Mouse (Mus musculus) limb, embryonic 13.5 days (tissue): ENCODE measurements around the gene Fgfr3. TPM values are rescaled to one million over a fixed set of nuclear protein-coding genes. Genes with fewer than 3 reads are reported as not detected.

Source experiments
- ATAC-seq: fragments of 200-750 bp; cut with Nextera tagmentation; 2 replicates; pipeline ENCODE4 v1.8.0; 2017; ENCODE audit warnings: low read depth, moderate number of reproducible peaks, moderate TSS enrichment; ENCODE audit not compliant: low FRiP score
- H3K27ac ChIP-seq: fragments of 300-500 bp; sonication (generic); 2 replicates; pipeline ENCODE4 v1.5.1; 2015; ENCODE audit warnings: inconsistent platforms, mild to moderate bottlenecking, moderate library complexity
- H3K27me3 ChIP-seq: fragments of 300-500 bp; sonication (generic); 2 replicates; pipeline ENCODE4 v1.6.1; 2015; ENCODE audit warnings: mild to moderate bottlenecking, inconsistent platforms
- H3K36me3 ChIP-seq: fragments of 300-500 bp; sonication (generic); 2 replicates; pipeline ENCODE4 v1.6.1; 2015; ENCODE audit warnings: inconsistent platforms, mild to moderate bottlenecking, moderate library complexity
- H3K4me1 ChIP-seq: fragments of 300-500 bp; sonication (generic); 2 replicates; pipeline ENCODE4 v1.6.1; 2015; ENCODE audit warnings: inconsistent platforms
- H3K4me2 ChIP-seq: fragments of 300-500 bp; sonication (generic); replicated peaks from 2 replicates; pipeline ENCODE4 v1.6.1; 2015; ENCODE audit warnings: inconsistent platforms, mild to moderate bottlenecking, moderate library complexity
- H3K4me3 ChIP-seq: fragments of 300-500 bp; sonication (generic); 2 replicates; pipeline ENCODE4 v1.5.1; 2015; ENCODE audit warnings: moderate library complexity, mild to moderate bottlenecking, inconsistent platforms
- H3K9ac ChIP-seq: fragments of 300-500 bp; sonication (generic); 2 replicates; pipeline ENCODE4 v1.6.1; 2015; ENCODE audit warnings: mild to moderate bottlenecking, inconsistent platforms
- H3K9me3 ChIP-seq: fragments of 300-500 bp; sonication (generic); 2 replicates; pipeline ENCODE4 v1.6.1; 2016; ENCODE audit warnings: inconsistent platforms
- WGBS: fragments of 180-500 bp; shearing (Covaris S2); methylation state at CpG from one replicate; pipeline ENCODE4 v1.1.7; 2015; 5-methylcytosine and 5-hydroxymethylcytosine counted together
- polyA plus RNA-seq: library from polyadenylated mRNA; unstranded; fragments of >200 nt; fragmentation: Nextera tagmentation; extraction: Ambion mirVana; gene quantifications from 2 replicates; pipeline ENCODE4 v1.2.1, GENCODE M21; 2015

Fgfr3 gene
- polyA plus RNA-seq, 1 experiment from 2014 or later: 40.7 TPM

GRCm38 (mm10) chr5:33722266-33723018 is 968 bp downstream of the Fgfr3 start:
- no peak for ATAC-seq
- Histone ChIP-seq H3K9me3 (no peaks in the 10 kb centered on the region), H3K4me2 (peak overlapping the region; percentile 98), H3K4me1 (peaks cover 41% of the 10 kb centered on the region), H3K4me3 (peak overlapping the region; percentile 81), H3K27me3 (peaks cover 53% of the 10 kb centered on the region), H3K27ac (peak overlapping the region; percentile 84), H3K36me3 (peaks cover 2% of the 10 kb centered on the region; the same call in 1 of the 2 replicates), H3K9ac (peak overlapping the region; percentile 90)
- under 1% methylated on average over 53 of the region's 53 CpGs for WGBS

DNA sequence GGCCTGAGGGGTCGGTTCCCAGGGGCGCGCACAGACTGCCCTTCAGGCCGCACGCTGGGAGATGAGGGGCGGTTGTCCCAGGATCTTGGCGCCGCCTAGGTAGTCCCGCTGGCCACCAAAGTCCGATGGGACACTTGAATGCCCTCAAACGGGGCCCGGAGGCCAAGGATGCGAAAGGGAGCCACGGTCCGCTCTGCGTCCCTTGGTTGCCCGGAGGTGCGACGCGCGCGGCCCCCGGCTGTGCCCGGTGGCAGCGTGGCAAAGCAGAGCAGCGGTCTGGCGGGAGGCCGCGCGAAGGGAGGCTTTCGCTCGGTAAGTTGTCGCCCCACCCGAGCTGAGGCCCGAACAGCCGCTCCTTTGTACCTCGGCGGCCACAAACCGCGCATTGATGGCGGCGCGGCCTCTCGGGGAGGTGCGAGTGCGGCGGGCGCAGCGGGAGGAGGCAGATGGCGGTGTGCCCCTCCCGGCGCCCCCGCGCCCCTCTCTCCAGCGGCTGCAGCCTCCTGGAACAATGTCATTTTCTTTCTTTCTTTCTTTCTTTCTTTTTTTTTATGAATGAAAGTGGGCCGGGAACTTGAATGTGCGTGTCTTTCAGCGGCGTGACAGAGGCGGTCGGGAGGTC is 1.7 kb downstream of the Fgfr3 start:
- H3K9ac ChIP-seq: peak overlapping the region; percentile 90
- WGBS: under 1% methylated on average over 61 of the region's 61 CpGs
- H3K4me3 ChIP-seq: peak overlapping the region; percentile 81
- H3K4me2 ChIP-seq: peak overlapping the region; percentile 98
- peaks cover 60% of the 10 kb centered on the region for H3K27me3 ChIP-seq
- peak overlapping the region; percentile 84 for H3K27ac ChIP-seq
- peaks cover 9% of the 10 kb centered on the region; the same call in 1 of the 2 replicates for H3K36me3 ChIP-seq
- no peaks in the 10 kb centered on the region for H3K9me3 ChIP-seq
- no peak for ATAC-seq
- H3K4me1 ChIP-seq: peaks cover 41% of the 10 kb centered on the region

GRCm38 (mm10) chr5:33723641-33724465 is 2.4 kb downstream of the Fgfr3 start:
- H3K4me3 ChIP-seq: peak overlapping the region; percentile 81
- H3K9ac ChIP-seq: peak overlapping the region; percentile 90
- H3K9me3 ChIP-seq: no peaks in the 10 kb centered on the region
- no peak for ATAC-seq
- H3K4me2 ChIP-seq: peak overlapping the region; percentile 98
- 1% methylated on average over 36 of the region's 36 CpGs for whole genome bisulfite sequencing
- peaks cover 41% of the 10 kb centered on the region for H3K4me1 ChIP-seq
- peak overlapping the region; percentile 84 for H3K27ac ChIP-seq
- peaks cover 11% of the 10 kb centered on the region; the same call in 1 of the 2 replicates for H3K36me3 ChIP-seq
- peaks cover 62% of the 10 kb centered on the region for H3K27me3 ChIP-seq

- H3K4me1 ChIP-seq: peaks cover 40% of the 10 kb centered on the region
- no peak overlapping the region for H3K9ac ChIP-seq
- WGBS: 91% methylated on average over 7 of the region's 7 CpGs
- peak overlapping the region; percentile 98 for H3K4me2 ChIP-seq
- peak overlapping the region; percentile 81; the same call in 1 of the 2 replicates for H3K4me3 ChIP-seq
- no peak overlapping the region for H3K27ac ChIP-seq
- ATAC-seq: no peak
- H3K27me3 ChIP-seq: peaks cover 53% of the 10 kb centered on the region
- H3K9me3 ChIP-seq: no peaks in the 10 kb centered on the region
- peaks cover 33% of the 10 kb centered on the region for H3K36me3 ChIP-seq
Observed at GRCm38 (mm10) chr5:33726081-33726647, 4.7 kb downstream of the Fgfr3 start.

DNA sequence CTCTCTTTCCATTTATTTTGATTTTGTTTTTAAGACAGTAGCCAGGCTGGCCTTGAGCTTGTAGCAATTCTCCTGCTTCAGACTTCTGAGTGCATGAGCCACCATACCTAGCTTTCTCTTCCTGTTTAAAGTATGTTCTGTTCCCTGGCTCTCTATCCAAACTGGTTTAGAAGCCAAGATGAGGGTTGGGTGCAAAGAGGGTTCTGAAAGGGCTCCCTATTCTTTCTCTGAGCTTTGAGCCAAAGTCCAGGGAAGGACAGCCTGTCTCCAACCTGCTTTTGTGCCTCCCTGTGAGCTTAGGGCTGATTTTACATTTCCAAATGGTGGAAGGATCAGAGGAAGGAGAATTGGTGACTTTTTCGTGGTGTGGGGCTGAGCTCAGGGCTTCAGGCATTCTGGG is 5.4 kb downstream of the Fgfr3 start:
- H3K4me3 ChIP-seq: no peak overlapping the region
- H3K9me3 ChIP-seq: no peaks in the 10 kb centered on the region
- H3K36me3 ChIP-seq: peaks cover 40% of the 10 kb centered on the region
- no peak overlapping the region for H3K9ac ChIP-seq
- H3K27ac ChIP-seq: no peak overlapping the region
- H3K4me1 ChIP-seq: peaks cover 36% of the 10 kb centered on the region
- H3K4me2 ChIP-seq: 0 out of 2 replicates have a peak overlapping the region, but pooled peaks have one; percentile 98
- WGBS: 57% methylated on average over 1 of the region's 1 CpGs
- no peak for ATAC-seq
- H3K27me3 ChIP-seq: peaks cover 51% of the 10 kb centered on the region

DNA sequence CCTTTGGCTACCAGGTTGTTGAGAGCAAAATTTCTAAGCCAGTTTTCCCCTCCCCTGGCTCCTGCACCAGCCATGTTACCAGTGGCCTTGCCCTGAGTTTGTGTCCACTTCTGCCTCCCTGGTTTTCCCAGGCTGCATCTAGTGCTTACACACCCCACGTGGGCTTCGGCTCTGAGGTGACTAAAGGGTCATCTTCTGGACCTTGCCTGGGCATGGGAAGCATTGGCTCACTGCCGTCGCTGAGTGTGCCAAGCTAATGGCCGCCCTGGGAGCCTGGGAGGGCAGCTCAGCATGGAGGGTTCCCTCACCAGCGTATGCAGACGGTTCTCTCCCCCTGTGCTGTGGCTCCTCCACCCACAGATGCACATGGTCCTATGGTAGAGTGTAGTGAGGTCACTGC is 7.4 kb downstream of the Fgfr3 start:
- H3K36me3 ChIP-seq: peaks cover 60% of the 10 kb centered on the region
- H3K4me1 ChIP-seq: peaks cover 20% of the 10 kb centered on the region
- no peak overlapping the region for H3K4me3 ChIP-seq
- H3K4me2 ChIP-seq: no peak overlapping the region
- H3K27ac ChIP-seq: no peak overlapping the region
- 78% methylated on average over 7 of the region's 7 CpGs for WGBS
- peaks cover 40% of the 10 kb centered on the region for H3K27me3 ChIP-seq
- H3K9ac ChIP-seq: no peak overlapping the region
- H3K9me3 ChIP-seq: no peaks in the 10 kb centered on the region
- no peak for ATAC-seq

- ATAC-seq: no peak
- Histone ChIP-seq H3K4me1 (0 out of 2 replicates have a peak, but pooled peaks cover 4% of the 10 kb centered on the region), H3K9me3 (no peaks in the 10 kb centered on the region), H3K27ac (no peak overlapping the region), H3K27me3 (peaks cover 23% of the 10 kb centered on the region), H3K4me2 (no peak overlapping the region), H3K36me3 (peaks cover 76% of the 10 kb centered on the region), H3K9ac (peak overlapping the region; percentile 39; the same call in 1 of the 2 replicates), H3K4me3 (no peak overlapping the region)
- 37% methylated on average over 5 of the region's 5 CpGs for WGBS
Observed at GRCm38 (mm10) chr5:33730516-33730915, 9.0 kb downstream of the Fgfr3 start.

- Histone ChIP-seq H3K4me1 (0 out of 2 replicates have a peak, but pooled peaks cover 3% of the 10 kb centered on the region), H3K36me3 (peaks cover 80% of the 10 kb centered on the region), H3K9ac (no peak overlapping the region), H3K4me3 (no peak overlapping the region), H3K9me3 (no peaks in the 10 kb centered on the region), H3K4me2 (0 out of 2 replicates have a peak overlapping the region, but pooled peaks have one; percentile 21), H3K27me3 (peaks cover 20% of the 10 kb centered on the region), H3K27ac (no peak overlapping the region)
- ATAC-seq: no peak
- 44% methylated on average over 21 of the region's 21 CpGs for WGBS
Observed at GRCm38 (mm10) chr5:33731051-33731450, 9.6 kb downstream of the Fgfr3 start.

- Histone ChIP-seq H3K27me3 (peaks cover 3% of the 10 kb centered on the region; the same call in 1 of the 2 replicates), H3K4me1 (0 out of 2 replicates have a peak, but pooled peaks cover 3% of the 10 kb centered on the region), H3K9ac (no peak overlapping the region), H3K9me3 (no peaks in the 10 kb centered on the region), H3K4me3 (no peak overlapping the region), H3K36me3 (peaks cover 68% of the 10 kb centered on the region), H3K4me2 (no peak overlapping the region), H3K27ac (no peak overlapping the region)
- 93% methylated on average over 12 of the region's 12 CpGs for WGBS
- no peak for ATAC-seq
Observed at GRCm38 (mm10) chr5:33733837-33734236, 12.4 kb downstream of the Fgfr3 start.

DNA sequence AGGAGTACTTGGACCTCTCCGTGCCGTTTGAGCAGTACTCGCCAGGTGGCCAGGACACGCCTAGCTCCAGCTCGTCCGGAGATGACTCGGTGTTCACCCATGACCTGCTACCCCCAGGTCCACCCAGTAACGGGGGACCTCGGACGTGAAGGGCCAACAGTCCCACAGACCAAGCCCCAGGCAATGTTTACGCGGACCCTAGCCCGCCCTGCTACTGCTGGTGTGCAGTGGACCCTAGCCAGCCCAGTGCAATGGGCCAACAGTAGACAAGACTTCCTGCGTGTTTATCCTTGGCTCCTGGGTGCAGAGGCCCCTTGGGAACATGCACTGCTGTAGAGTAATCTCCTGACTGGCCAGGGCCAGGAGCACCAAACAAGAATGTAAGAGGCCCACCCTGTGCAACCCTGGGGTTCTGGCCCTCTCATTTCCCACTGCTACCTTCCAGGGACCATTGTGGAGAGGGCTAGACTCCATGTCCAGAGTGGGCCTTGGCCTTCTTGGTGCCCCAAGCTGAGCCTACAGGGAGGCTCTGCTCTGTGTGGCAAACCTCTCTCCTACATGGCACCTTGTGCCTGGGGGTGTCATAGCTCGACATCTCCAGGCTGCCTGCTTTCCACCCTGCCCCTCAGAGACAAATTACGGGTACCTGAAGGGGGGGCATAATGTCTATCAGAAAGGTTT is 14.1 kb downstream of the Fgfr3 start:
- H3K4me1 ChIP-seq: no peaks in the 10 kb centered on the region
- peaks cover 69% of the 10 kb centered on the region for H3K36me3 ChIP-seq
- ATAC-seq: 0 out of 2 replicates have a peak, but pooled peaks have one; percentile 17
- no peak overlapping the region for H3K4me3 ChIP-seq
- H3K9ac ChIP-seq: no peak overlapping the region
- no peak overlapping the region for H3K27ac ChIP-seq
- 88% methylated on average over 16 of the region's 16 CpGs for WGBS
- H3K27me3 ChIP-seq: no peaks in the 10 kb centered on the region
- H3K4me2 ChIP-seq: no peak overlapping the region
- H3K9me3 ChIP-seq: no peaks in the 10 kb centered on the region

- Histone ChIP-seq H3K9me3 (no peaks in the 10 kb centered on the region), H3K4me3 (no peak overlapping the region), H3K4me2 (no peak overlapping the region), H3K27ac (no peak overlapping the region), H3K4me1 (no peaks in the 10 kb centered on the region), H3K9ac (no peak overlapping the region), H3K36me3 (peaks cover 69% of the 10 kb centered on the region), H3K27me3 (no peaks in the 10 kb centered on the region)
- ATAC-seq: no peak
- 56% methylated on average over 9 of the region's 9 CpGs for WGBS
Observed at GRCm38 (mm10) chr5:33736230-33736629, 14.8 kb downstream of the Fgfr3 start.
